Mouse (Mus musculus): Measurements from ENCODE around the gene Naa38. TPM values are rescaled to one million over a fixed set of nuclear protein-coding genes. Genes with fewer than 3 reads are reported as not detected.
"Not testable (repeated sequence)": the region's sequence is repeated elsewhere in the genome, so short reads cannot be mapped to it uniquely, and the experiment has no call there.

Gene Naa38
- total RNA-seq, 2 experiments from 2014 or later = 70.5 to 72.1 TPM

- DNase-seq (ENCODE audit: low spot score) = no peak
Measured at GRCm38 (mm10) chr11:69372780-69373170, 22.5 kb upstream of the Naa38 start.

DNA sequence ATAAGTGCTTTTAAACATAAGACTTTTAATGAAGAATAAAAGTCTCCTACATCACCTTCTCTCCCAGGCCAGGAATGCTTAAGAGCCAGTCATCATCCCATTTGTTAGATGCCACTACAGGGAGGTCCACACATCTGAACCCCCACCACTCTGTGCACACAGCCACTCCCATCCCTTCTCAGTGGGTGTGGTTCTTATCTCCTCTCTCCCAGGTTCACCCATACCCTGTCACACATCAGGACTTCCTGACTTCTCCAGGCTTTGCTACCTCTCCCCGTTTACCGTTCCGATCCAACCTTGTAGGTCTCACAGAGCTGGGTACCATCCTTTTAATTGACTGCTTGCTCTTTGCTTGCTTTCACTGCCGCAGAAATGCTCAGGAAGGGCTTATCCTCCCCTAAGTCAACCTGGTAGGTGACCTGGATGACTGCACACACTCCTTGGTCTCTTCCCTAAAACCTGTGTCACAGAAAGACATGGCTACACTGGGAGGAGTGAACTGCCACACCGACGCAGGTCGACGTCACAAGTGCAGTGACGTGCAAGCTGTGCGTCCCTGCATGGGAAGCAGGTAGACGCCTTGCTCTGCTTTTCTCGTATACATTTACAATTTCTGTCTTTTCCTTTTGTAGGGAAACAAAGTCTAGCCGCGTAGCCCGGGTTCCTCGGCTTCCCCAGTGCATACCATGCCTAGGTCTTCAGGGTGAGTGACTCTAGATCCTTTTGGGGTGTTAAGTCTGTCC, 21.9 kb upstream of the Naa38 start:
- DNase-seq (ENCODE audit: low spot score) = no peak

GRCm38 (mm10) chr11:69375646-69376045, 19.6 kb upstream of the Naa38 start:
- DNase-seq (ENCODE audit: low spot score) = no peak

DNA sequence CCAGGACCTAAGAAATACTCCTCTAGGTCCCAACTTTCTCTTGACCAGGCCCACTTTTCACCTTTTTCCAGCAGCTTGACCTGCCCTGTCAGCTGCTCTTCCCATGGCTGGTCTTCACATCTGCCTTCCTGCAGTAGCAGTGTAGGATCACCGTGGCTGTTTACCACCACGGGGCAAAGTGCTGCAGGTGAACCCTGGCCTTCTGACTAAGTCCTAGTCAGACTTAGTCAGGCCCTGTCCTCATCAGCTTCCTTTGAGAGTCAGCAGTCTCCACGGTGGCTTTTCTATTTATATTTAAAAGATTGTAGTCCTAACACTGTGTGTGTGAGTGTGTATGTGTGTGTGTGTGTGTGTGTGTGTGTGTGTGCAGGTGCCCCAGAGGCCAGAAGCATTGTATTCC, 17.5 kb upstream of the Naa38 start:
- no peak for DNase-seq (ENCODE audit: low spot score)

DNA sequence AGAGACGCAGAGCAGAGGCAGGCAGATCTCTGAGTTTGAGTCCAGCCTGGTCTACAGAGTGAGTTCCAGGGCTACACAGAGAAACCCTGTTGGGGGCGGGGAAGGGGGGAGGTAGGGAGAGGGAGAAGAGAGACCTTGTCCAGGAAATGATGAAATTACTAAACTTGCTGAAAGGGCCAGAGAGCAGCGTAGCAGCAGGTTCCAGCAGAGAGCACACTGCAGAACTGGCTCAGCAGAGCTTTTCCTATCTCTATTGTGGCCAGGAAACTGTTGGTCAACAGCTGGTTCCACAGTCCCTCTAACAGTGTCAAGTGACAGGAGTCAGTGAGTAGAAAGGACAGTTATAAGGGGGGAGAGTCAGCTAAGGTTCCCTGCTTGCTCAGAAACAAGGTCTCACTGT, 15.7 kb upstream of the Naa38 start:
- no peak for DNase-seq (ENCODE audit: low spot score)

- DNase-seq (ENCODE audit: low spot score) = no peak
Measured at GRCm38 (mm10) chr11:69381356-69381755, 13.9 kb upstream of the Naa38 start.

- peak; percentile 53 for DNase-seq (ENCODE audit: low spot score)
Measured at GRCm38 (mm10) chr11:69382478-69383105, 12.7 kb upstream of the Naa38 start.

GRCm38 (mm10) chr11:69384979-69385378, 10.3 kb upstream of the Naa38 start:
- DNase-seq (ENCODE audit: low spot score) = no peak

GRCm38 (mm10) chr11:69386758-69387157, 8.5 kb upstream of the Naa38 start:
- no peak for DNase-seq (ENCODE audit: low spot score)

GRCm38 (mm10) chr11:69388680-69389079, 6.6 kb upstream of the Naa38 start:
- DNase-seq (ENCODE audit: low spot score) = no peak

DNA sequence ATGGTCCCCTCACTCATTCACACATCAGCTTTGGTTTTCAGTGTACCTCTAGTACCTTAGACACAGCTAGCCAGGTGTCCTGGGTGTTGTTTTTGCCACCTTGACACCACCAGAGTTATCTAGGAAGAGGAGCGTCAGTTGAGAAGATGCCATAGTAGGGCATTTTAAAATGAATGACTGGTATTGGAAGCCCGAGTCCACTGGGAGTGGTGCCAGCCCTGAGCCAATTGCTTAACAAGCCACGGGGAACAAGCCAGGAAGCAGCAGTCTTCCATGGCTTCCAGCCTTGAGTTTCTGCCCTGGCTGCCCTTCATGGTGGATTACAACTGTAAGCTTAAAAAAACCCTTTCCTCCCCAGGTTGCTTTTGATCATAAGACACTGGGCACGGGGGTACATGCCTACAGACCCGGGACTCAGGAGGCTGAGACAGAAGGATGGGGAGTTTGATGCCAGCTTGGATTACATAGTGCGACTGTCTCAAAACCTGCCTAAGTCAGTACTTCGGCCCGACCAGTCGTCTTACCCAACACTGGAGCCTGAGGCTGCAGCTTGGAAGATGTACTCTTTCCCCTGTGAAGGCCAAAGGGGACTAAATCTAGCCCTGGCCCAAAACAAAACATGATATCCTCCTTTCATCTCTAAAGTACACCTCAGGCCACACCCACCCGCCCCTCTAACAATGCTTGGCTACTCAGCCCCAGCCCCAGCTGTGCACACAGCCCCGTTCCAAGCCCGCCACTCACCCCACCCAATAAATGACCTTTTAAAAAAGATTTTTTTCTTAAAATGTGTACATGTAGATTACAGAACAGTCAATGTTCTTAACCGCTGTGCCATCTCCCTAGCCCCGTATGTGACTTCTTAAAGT, 5.5 kb upstream of the Naa38 start:
- peak; percentile 37 for DNase-seq (ENCODE audit: low spot score)

GRCm38 (mm10) chr11:69390400-69391034, 4.8 kb upstream of the Naa38 start:
- peak; percentile 78 for DNase-seq (ENCODE audit: low spot score)

- not testable (repeated sequence) for DNase-seq (ENCODE audit: low spot score)
Measured at GRCm38 (mm10) chr11:69394591-69395167, 608 bp upstream of the Naa38 start.

GRCm38 (mm10) chr11:69395634-69396373, 517 bp downstream of the Naa38 start:
- peak; percentile 98 for DNase-seq (ENCODE audit: low spot score)

- DNase-seq (ENCODE audit: low spot score) = peak; percentile 40
Measured at GRCm38 (mm10) chr11:69396772-69397171, 1.5 kb downstream of the Naa38 start.

- peak; percentile 1 for DNase-seq (ENCODE audit: low spot score)
Measured at GRCm38 (mm10) chr11:69397581-69398057, 2.3 kb downstream of the Naa38 start.

DNA sequence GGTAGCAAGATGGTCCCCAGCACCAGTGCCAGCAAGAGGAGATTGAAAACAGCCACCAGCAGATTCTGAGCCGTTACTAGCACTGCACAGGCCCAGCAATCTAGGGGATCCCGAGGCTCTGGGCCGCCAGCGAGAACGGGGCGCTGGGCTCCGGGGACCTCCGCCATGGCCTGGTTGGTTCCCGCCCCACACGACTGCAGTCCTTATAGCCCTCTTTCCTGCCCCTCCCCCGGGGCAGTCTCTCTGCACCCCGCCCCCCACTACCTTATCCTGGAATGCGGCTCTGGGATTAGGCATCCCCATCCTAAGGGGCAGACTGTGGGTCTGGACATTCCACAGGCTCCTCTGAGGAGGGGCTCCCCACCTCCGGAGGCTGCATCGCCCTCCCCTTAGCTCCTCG, 2.8 kb downstream of the Naa38 start, which contains the start of gene Tmem88:
Gene Tmem88, minus strand, starts transcription at position 176 of the 400 bp plus-strand sequence.
- DNase-seq (ENCODE audit: low spot score) = no peak

- DNase-seq (ENCODE audit: low spot score) = no peak
Measured at GRCm38 (mm10) chr11:69398486-69399200, 3.4 kb downstream of the Naa38 start.

DNA sequence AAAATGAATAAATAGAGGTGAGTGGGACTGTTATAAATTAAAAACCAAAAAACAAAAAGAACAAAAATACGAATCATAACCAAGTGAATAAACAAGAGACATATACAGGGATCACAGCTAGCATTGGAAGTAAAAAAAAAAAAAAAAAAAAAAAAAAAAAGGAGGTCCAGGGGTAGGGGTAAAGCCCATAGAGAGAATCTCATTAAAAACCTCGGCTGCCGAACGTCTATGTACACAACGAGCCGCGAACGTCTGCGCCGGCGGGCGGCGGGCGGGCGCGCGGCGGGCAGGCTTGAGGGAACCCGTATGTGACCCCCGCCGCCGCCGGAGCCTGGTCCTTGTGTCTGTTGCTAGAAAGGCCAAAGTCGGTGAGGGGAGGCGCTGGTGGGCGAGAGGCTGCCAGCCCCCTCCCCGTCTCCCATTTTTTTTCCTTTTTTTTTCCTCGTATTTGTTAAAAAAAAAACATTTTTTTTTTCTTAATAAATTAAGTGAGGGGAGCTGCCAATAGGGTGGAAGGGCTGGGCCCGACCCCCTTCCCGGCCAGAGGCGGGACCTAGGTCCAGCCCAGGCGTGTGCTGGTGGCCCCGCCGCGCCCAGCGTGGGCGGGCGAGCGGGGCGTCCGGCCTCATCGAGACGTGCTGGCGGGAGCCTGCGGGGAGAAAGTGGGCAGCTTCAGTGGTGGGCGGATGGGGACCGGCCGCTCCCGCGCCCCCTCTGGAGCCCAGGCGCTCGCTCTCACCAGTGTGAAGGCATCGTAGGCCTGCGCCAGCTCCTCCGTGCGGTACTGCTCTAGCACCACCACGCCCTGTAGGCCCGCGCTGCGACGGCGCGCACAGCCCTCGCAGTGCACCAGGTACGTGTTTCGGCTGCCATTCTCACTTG, 4.2 kb downstream of the Naa38 start:
- DNase-seq (ENCODE audit: low spot score) = no peak
